Mouse (Mus musculus) heart, embryonic 14.5 days (tissue): ENCODE measurements around the gene Gm3625. TPM values are rescaled to one million over a fixed set of nuclear protein-coding genes. Genes with fewer than 3 reads are reported as not detected.
A peak's percentile ranks its signal among the peaks of the same experiment; 100 is the strongest.

Source experiments
- ATAC-seq: fragments of 200-750 bp; cut with Nextera tagmentation; 2 replicates; pipeline ENCODE4 v1.8.0; 2017; ENCODE audit warnings: low read depth, moderate TSS enrichment; ENCODE audit not compliant: insufficient number of reproducible peaks, insufficient read depth, low FRiP score
- H3K27ac ChIP-seq, 2 experiments: fragments of 200-500 bp in 1 of 2; fragments of 300-500 bp in 1 of 2; sonication (generic) in 1 of 2; replicated peaks in 1 of 2; 2 replicates each; pipeline ENCODE4 v1.5.1; 2012 to 2014; ENCODE audit warnings: low read depth in 2 of 2, low read length in 2 of 2, control low read depth in 1 of 2, mild to moderate bottlenecking in 1 of 2, mixed read lengths in 1 of 2; ENCODE audit not compliant: control insufficient read depth in 1 of 2, insufficient read depth in 1 of 2
- H3K27me3 ChIP-seq: fragments of 300-500 bp; sonication (generic); 2 replicates; pipeline ENCODE4 v1.6.1; 2014; ENCODE audit warnings: mild to moderate bottlenecking, low read length, control low read depth; ENCODE audit not compliant: control insufficient read depth, insufficient read depth
- H3K36me3 ChIP-seq: fragments of 300-500 bp; sonication (generic); 2 replicates; pipeline ENCODE4 v1.6.1; 2014; ENCODE audit warnings: mild to moderate bottlenecking, control low read depth, low read length, mixed read lengths; ENCODE audit not compliant: control insufficient read depth, insufficient read depth
- H3K4me1 ChIP-seq, 2 experiments: fragments of 200-500 bp in 1 of 2; fragments of 300-500 bp in 1 of 2; sonication (generic) in 1 of 2; 2 replicates each; pipeline ENCODE4 v1.6.1; 2012 to 2014; ENCODE audit warnings: low read length in 2 of 2, control low read depth in 1 of 2, mixed read lengths in 1 of 2; ENCODE audit not compliant: control insufficient read depth in 2 of 2, insufficient read depth in 2 of 2
- H3K4me2 ChIP-seq: fragments of 300-500 bp; sonication (generic); 2 replicates; pipeline ENCODE4 v1.6.1; 2014; ENCODE audit warnings: mild to moderate bottlenecking, low read length
- H3K4me3 ChIP-seq, 2 experiments: fragments of 200-500 bp in 1 of 2; fragments of 300-500 bp in 1 of 2; sonication (generic) in 1 of 2; 2 replicates each; pipeline ENCODE4 v1.5.1; 2012 to 2014; ENCODE audit warnings: low read length in 2 of 2, mild to moderate bottlenecking in 2 of 2, control low read depth in 1 of 2, low read depth in 1 of 2, moderate library complexity in 1 of 2; ENCODE audit not compliant: control insufficient read depth in 1 of 2, insufficient read depth in 1 of 2
- H3K9ac ChIP-seq: fragments of 300-500 bp; sonication (generic); 2 replicates; pipeline ENCODE4 v1.6.1; 2014; ENCODE audit warnings: mild to moderate bottlenecking, low read length
- H3K9me3 ChIP-seq: fragments of 300-500 bp; sonication (generic); 2 replicates; pipeline ENCODE4 v1.6.1; 2016; ENCODE audit warnings: low read length, control low read depth; ENCODE audit not compliant: control insufficient read depth
- WGBS: fragments of 180-500 bp; shearing (Covaris S2); extraction: QIAGEN DNeasy Blood & Tissue Kit; methylation state at CpG from one replicate; pipeline ENCODE4 v1.1.7; 2014; 5-methylcytosine and 5-hydroxymethylcytosine counted together
- polyA plus RNA-seq: library from polyadenylated mRNA; unstranded; fragments of >200 nt; fragmentation: Nextera tagmentation; extraction: Ambion mirVana; gene quantifications from 2 replicates; pipeline ENCODE4 v1.2.1, GENCODE M21; 2014

The Gm3625 gene
- polyA plus RNA-seq, 1 experiment from 2014 or later: not detected

DNA sequence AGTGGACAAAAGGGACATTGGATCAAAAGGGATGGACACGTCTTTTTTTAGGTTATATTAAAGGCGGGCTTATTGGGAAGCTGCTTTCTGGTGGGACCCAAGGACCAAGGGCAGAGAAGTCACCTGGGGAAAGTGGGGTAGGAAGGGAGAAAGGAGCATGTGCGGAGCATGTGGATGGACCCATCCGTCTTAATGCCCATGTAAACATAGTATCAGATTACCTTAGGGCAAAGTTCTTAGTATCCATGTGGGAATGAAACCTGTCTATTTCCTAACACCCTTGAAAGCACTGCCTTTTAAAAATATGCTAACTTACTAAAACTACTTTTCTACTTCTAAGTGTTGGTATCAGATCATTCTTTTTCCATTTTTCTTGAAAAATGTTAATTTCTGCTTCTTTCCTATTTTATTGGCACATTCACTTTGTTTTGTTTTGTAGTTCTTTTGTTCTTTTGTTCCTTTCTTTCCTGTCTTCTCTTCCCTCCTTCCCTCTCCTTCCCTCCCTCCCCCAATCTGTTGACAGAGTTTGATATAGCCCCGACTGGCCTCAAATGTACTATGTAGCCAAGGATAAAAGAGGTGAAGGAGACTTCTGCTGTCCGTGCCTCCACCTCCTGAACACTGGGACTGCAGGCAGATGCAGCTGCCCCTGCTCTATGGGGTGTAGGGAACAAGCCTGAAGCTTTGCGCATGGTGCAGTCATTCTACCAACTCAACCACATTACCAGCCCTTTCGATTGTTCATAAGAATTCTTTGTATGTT lies 6.1 kb upstream of the Gm3625 start:
- H3K27me3 ChIP-seq: no peaks in the 10 kb centered on the region
- H3K4me2 ChIP-seq: no peak overlapping the region
- WGBS: 62% methylated on average over 8 of the region's 8 CpGs
- no peak overlapping the region for H3K9ac ChIP-seq
- no peak for ATAC-seq
- no peaks in the 10 kb centered on the region for H3K9me3 ChIP-seq
- no peak overlapping the region for H3K4me3 ChIP-seq
- peaks cover 2 to 19% of the 10 kb centered on the region in 2 experiments for H3K4me1 ChIP-seq
- no peaks in the 10 kb centered on the region for H3K36me3 ChIP-seq
- H3K27ac ChIP-seq: no peak overlapping the region

DNA sequence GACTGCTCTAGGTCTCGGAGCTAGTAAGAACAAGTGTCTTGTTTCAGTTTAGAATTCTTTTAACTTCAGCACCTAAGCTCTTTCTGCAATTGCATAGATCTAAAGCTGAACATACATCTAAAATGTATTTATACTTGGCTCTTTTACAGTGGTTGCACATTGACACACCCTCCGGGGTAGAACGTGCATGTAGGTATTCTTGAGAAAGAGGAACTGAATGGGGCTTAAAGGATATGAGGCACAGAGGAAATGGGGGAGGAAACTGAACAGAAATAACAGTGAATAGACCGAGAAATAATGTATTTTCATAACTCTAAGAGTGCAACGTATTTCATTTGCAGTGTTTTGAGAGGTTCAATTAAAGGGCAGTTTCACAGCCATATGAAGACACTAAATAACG lies 2.3 kb upstream of the Gm3625 start:
- Histone ChIP-seq H3K9ac (no peak overlapping the region), H3K4me2 (peak overlapping the region; percentile 0; the same call in 1 of the 2 replicates), H3K27ac (no peak overlapping the region), H3K9me3 (no peaks in the 10 kb centered on the region), H3K4me1 (peaks cover 4 to 18% of the 10 kb centered on the region in 2 experiments), H3K4me3 (no peak overlapping the region), H3K27me3 (no peaks in the 10 kb centered on the region), H3K36me3 (no peaks in the 10 kb centered on the region)
- no peak for ATAC-seq
- WGBS: 76% methylated on average over 6 of the region's 6 CpGs

GRCm38 (mm10) chr12:4593930-4594391 lies 1.2 kb upstream of the Gm3625 start:
- Histone ChIP-seq H3K4me1 (peaks cover 2 to 15% of the 10 kb centered on the region in 2 experiments), H3K9me3 (no peaks in the 10 kb centered on the region), H3K27ac (peak overlapping the region in 1 of 2 experiments; percentile 90; a peak in 2 of 4 replicates), H3K4me3 (peak overlapping the region; percentile 89 to 99; a peak in 3 of 4 replicates), H3K4me2 (peak overlapping the region; percentile 83), H3K27me3 (no peaks in the 10 kb centered on the region), H3K36me3 (no peaks in the 10 kb centered on the region), H3K9ac (peak overlapping the region; percentile 96)
- ATAC-seq: no peak
- WGBS: 57% methylated on average over 9 of the region's 9 CpGs

- WGBS: under 1% methylated on average over 59 of the region's 80 CpGs
- peak overlapping the region; percentile 89 to 99 for H3K4me3 ChIP-seq
- H3K4me2 ChIP-seq: peak overlapping the region; percentile 83
- peaks cover 2 to 10% of the 10 kb centered on the region in 2 experiments for H3K4me1 ChIP-seq
- H3K36me3 ChIP-seq: no peaks in the 10 kb centered on the region
- no peaks in the 10 kb centered on the region for H3K9me3 ChIP-seq
- peak overlapping the region; percentile 96 for H3K9ac ChIP-seq
- H3K27me3 ChIP-seq: no peaks in the 10 kb centered on the region
- peak; percentile 75 for ATAC-seq
- peak overlapping the region; percentile 90 to 93 for H3K27ac ChIP-seq
Observed at GRCm38 (mm10) chr12:4593166-4593929, 621 bp upstream of the Gm3625 start.

DNA sequence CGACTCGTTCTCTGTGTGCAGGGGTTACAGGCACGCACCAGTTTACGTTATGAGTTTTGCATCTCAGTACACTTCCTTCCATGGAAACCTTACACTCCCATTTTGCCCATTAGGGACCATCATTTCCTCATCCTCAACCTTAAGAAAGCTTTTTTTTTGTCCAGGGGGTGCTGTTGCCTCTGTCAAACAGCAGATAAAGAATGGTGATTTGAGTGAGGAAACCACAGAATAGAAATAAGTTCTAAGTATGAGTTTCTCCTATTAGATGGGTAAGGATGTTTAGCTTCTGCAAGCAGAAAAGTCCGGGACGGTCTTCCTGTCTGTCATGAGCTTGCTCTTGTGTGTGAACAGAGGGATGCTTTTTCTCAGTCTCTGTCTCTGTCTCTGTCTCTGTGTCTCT lies 702 bp downstream of the Gm3625 start:
- no peak for ATAC-seq
- Histone ChIP-seq H3K36me3 (no peaks in the 10 kb centered on the region), H3K4me3 (peak overlapping the region; percentile 89 to 99), H3K4me2 (peak overlapping the region; percentile 83), H3K27ac (no peak overlapping the region), H3K9ac (peak overlapping the region; percentile 96), H3K27me3 (no peaks in the 10 kb centered on the region), H3K4me1 (peaks cover 2 to 9% of the 10 kb centered on the region in 2 experiments; a peak in 3 of 4 replicates), H3K9me3 (no peaks in the 10 kb centered on the region)
- 62% methylated on average over 6 of the region's 6 CpGs for WGBS

DNA sequence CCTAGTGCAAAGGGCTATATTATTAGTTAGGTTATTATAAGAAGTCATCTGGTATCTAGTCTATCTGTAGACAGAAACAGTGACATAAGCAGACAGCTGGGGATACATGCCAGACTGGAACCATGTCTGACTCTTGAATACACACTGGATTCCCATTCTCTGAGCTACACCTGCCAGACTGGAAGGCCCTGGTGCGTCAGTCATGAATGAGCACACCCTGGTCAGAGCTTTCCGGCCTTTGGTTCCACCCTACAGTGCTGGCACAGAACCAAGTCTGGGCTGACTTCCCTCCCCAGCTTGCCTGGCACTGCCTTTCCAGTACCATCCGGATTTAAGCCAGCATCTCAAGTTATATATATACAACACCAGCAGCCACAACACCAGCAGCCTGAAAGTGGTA lies 4.1 kb downstream of the Gm3625 start:
- Histone ChIP-seq H3K4me1 (peaks cover 0 to 2% of the 10 kb centered on the region in 2 experiments; a peak in 2 of 4 replicates), H3K4me3 (no peak overlapping the region), H3K4me2 (no peak overlapping the region), H3K27ac (no peak overlapping the region), H3K27me3 (no peaks in the 10 kb centered on the region), H3K9ac (no peak overlapping the region), H3K36me3 (no peaks in the 10 kb centered on the region), H3K9me3 (no peaks in the 10 kb centered on the region)
- no peak for ATAC-seq
- 64% methylated on average over 3 of the region's 3 CpGs for WGBS

DNA sequence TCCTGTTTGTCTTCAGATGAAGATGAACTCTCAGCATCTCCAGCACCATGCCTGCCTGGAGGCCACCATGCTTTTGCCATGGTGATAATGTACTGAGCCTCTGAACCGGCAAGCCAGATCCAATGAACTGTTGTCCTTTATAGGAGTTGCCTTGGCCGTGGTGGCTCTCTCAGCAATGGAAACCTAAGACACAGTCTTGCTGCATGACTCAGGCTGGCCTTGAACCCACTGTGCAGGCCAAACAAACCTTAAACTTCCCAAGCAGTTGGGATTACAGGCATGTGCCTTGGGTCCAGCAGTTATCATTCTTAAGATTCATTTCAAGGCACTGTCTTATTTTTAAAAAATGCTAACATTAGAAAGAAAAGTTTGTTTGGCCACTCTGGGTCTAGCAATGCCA lies 4.9 kb downstream of the Gm3625 start:
- H3K36me3 ChIP-seq: no peaks in the 10 kb centered on the region
- WGBS: 74% methylated on average over 2 of the region's 2 CpGs
- no peak for ATAC-seq
- no peak overlapping the region for H3K9ac ChIP-seq
- H3K27ac ChIP-seq: no peak overlapping the region
- peaks cover 0 to 2% of the 10 kb centered on the region in 2 experiments; a peak in 2 of 4 replicates for H3K4me1 ChIP-seq
- no peaks in the 10 kb centered on the region for H3K9me3 ChIP-seq
- H3K4me3 ChIP-seq: no peak overlapping the region
- no peak overlapping the region for H3K4me2 ChIP-seq
- no peaks in the 10 kb centered on the region for H3K27me3 ChIP-seq
